Mouse (Mus musculus) heart, adult 2 months (tissue): Measurements from ENCODE around the gene Rora. TPM values are rescaled to one million over a fixed set of nuclear protein-coding genes. Genes with fewer than 3 reads are reported as not detected.

Source experiments
- DNase-seq, 2 experiments: peaks; one replicate each; pipeline ENCODE4 v3.0.0; 2021
- H3K27ac ChIP-seq: fragments of 200-600 bp; 2 replicates; pipeline ENCODE4 v1.8.1; 2022
- H3K27me3 ChIP-seq: fragments of 200-500 bp; 2 replicates; pipeline ENCODE4 v1.6.1; 2012; ENCODE audit warnings: mild to moderate bottlenecking, low read length, inconsistent platforms, mixed read lengths; ENCODE audit not compliant: control insufficient read depth, insufficient read depth
- H3K36me3 ChIP-seq: fragments of 200-500 bp; 2 replicates; pipeline ENCODE4 v1.6.1; 2012; ENCODE audit warnings: low read length, inconsistent platforms; ENCODE audit not compliant: control insufficient read depth, insufficient read depth
- H3K4me1 ChIP-seq: fragments of 200-500 bp; 2 replicates; pipeline ENCODE4 v1.6.1; 2011; ENCODE audit warnings: low read length; ENCODE audit not compliant: control insufficient read depth, insufficient read depth
- H3K4me3 ChIP-seq: fragments of 200-600 bp; 2 replicates; pipeline ENCODE4 v1.8.1; 2022
- H3K79me2 ChIP-seq: fragments of 200-500 bp; replicated peaks from 2 replicates; pipeline ENCODE4 v1.6.1; 2012; ENCODE audit warnings: mild to moderate bottlenecking, inconsistent platforms, low read length, moderate library complexity, mixed read lengths; ENCODE audit not compliant: control insufficient read depth, insufficient read depth
- H3K9ac ChIP-seq: fragments of 200-500 bp; 2 replicates; pipeline ENCODE4 v1.6.1; 2012; ENCODE audit warnings: low read depth, mild to moderate bottlenecking, control low read depth, inconsistent platforms, low read length, mixed read lengths
- CTCF ChIP-seq: fragments of 200-600 bp; IDR thresholded peaks from 2 replicates; pipeline ENCODE4 v1.8.1; 2022; ENCODE audit warnings: antibody characterized with exemption, mild to moderate bottlenecking, moderate library complexity
- EP300 ChIP-seq: fragments of 200-500 bp; IDR thresholded peaks from 2 replicates; pipeline ENCODE4 v1.6.1; 2011; ENCODE audit warnings: low read depth, low read length, control low read depth; ENCODE audit not compliant: insufficient read depth
- POLR2A ChIP-seq: fragments of 200-500 bp; IDR thresholded peaks from 2 replicates; pipeline ENCODE4 v1.6.1; 2011; ENCODE audit warnings: mild to moderate bottlenecking, low read depth, low read length, control low read depth; ENCODE audit not compliant: insufficient read depth
- WGBS: fragments of 180-500 bp; shearing (Covaris S2); methylation state at CpG from one replicate; pipeline ENCODE4 v1.1.7; 2018; 5-methylcytosine and 5-hydroxymethylcytosine counted together
- intact Hi-C: fragments of 180-260 bp; cut with DNase I; formaldehyde crosslinking; loops from one replicate; pipeline ENCODE4 v1.15.1; 2025
- polyA plus RNA-seq: library from polyadenylated mRNA; depleted of rRNA; stranded (reverse); fragments of >200 nt; gene quantifications from 2 replicates; pipeline ENCODE4 v1.2.3, GENCODE M21; 2012
- total RNA-seq, 2 experiments: library from RNA; stranded (reverse); gene quantifications; 2 replicates each; pipeline ENCODE4 v1.2.3; 2021

Gene Rora
- total and polyA plus RNA-seq, 3 experiments, result 6.7 to 28.9 (median 21.6) TPM

- DNase-seq, result no peak
- no peaks in the 10 kb centered on the region for H3K27me3 ChIP-seq
- WGBS, result 72% methylated on average over 4 of the region's 4 CpGs
- H3K27ac ChIP-seq, result no peak overlapping the region
- TF ChIP-seq EP300 (no peak), POLR2A (no peak), CTCF (no peak)
- intact Hi-C loops, result loop anchor here (10.0 kb wide), 2 partner anchors 408 to 1348 kb away; no protein-coding TSS in a partner anchor
- H3K4me1 ChIP-seq, result peaks cover 2% of the 10 kb centered on the region; the same call in 1 of the 2 replicates
- H3K79me2 ChIP-seq, result no peaks in the 10 kb centered on the region
- no peak overlapping the region for H3K4me3 ChIP-seq
- H3K36me3 ChIP-seq, result no peaks in the 10 kb centered on the region
- H3K9ac ChIP-seq, result no peak overlapping the region
These were observed 709.2 kb downstream of the Rora start for GRCm38 (mm10) chr9:69362766-69363165.

GRCm38 (mm10) chr9:69364117-69364516, 710.5 kb downstream of the Rora start:
- H3K27ac ChIP-seq, result no peak overlapping the region
- WGBS, result 67% methylated on average over 16 of the region's 16 CpGs
- H3K27me3 ChIP-seq, result no peaks in the 10 kb centered on the region
- intact Hi-C loops, result loop anchor here (10.0 kb wide), 2 partner anchors 409 to 1349 kb away; no protein-coding TSS in a partner anchor
- no peaks in the 10 kb centered on the region for H3K4me1 ChIP-seq
- H3K36me3 ChIP-seq, result no peaks in the 10 kb centered on the region
- no peaks in the 10 kb centered on the region for H3K79me2 ChIP-seq
- no peak overlapping the region for H3K9ac ChIP-seq
- no peak for DNase-seq
- no peak for TF ChIP-seq CTCF
- TF ChIP-seq POLR2A, result no peak
- TF ChIP-seq EP300, result no peak
- no peak overlapping the region for H3K4me3 ChIP-seq

DNA sequence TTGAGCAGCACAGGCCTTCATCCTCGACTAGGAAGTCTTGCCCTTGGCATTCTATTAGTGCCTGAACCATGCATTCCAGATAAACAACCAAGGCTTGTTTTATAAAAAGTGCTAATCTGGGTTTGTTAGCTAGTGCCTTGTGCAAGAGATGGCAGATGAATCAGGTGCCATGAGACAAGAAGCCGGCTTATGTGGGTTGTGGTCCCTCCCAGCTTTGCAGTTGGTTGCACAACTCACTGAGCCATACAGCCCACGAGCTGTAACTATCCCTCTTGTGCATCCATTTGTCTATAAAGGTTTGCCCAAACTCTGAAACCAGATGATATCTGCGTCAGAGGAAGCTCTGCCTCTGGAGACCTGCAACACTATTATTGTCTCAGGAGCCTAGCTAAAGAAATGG, 713.5 kb downstream of the Rora start:
- Histone ChIP-seq H3K27ac (no peak overlapping the region), H3K79me2 (no peaks in the 10 kb centered on the region), H3K4me1 (peaks cover 3% of the 10 kb centered on the region; the same call in 1 of the 2 replicates), H3K27me3 (no peaks in the 10 kb centered on the region), H3K9ac (no peak overlapping the region), H3K36me3 (peaks cover 6% of the 10 kb centered on the region), H3K4me3 (no peak overlapping the region)
- TF ChIP-seq CTCF (no peak), POLR2A (no peak), EP300 (no peak)
- 63% methylated on average over 4 of the region's 4 CpGs for WGBS
- intact Hi-C loops, result loop anchor here (5.0 to 10.0 kb wide), 3 partner anchors 412 to 1352 kb away; no protein-coding TSS in a partner anchor
- DNase-seq, result no peak

- intact Hi-C loops, result loop anchor here (5.0 to 10.0 kb wide), 3 partner anchors 413 to 1353 kb away; no protein-coding TSS in a partner anchor
These were observed 714.5 kb downstream of the Rora start for GRCm38 (mm10) chr9:69368071-69368470.

DNA sequence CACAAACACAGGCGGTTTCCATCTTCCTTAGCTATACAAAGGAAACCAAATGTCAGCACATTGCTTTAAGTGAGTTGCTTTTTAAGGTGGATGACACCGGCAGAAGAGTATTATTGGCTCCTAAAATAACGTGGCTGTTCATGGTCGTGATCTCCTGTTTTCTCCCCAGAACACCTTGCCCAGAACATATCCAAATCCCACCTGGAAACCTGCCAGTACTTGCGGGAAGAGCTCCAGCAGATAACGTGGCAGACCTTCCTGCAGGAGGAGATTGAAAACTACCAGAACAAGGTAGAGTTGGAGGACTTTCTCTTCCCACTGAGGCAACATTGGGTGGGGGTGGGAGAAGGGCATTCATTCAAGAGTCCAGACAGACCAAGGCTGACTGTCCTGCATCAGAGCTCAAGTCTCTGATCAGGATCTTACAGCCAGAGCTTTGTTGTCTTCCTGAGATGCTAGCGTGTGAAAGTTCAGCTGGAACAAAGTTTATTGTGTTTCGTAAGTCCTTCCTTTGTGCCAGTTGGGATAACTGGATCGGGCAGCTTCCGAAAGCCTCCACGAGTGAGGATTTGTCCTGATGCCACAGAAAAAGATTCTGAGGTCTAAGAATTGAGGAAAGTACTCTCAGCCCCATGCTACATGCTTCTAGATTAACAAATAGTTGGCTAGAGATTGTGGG, 717.6 kb downstream of the Rora start:
- intact Hi-C loops, result no loop called here
- no peak for DNase-seq

More at GRCm38 (mm10) chr9:69368071-69368470, 714.5 kb downstream of the Rora start:
- H3K79me2 ChIP-seq, result no peaks in the 10 kb centered on the region
- WGBS, result 76% methylated on average over 8 of the region's 8 CpGs
- no peak overlapping the region for H3K27ac ChIP-seq
- H3K9ac ChIP-seq, result no peak overlapping the region
- TF ChIP-seq EP300 (peak; percentile 68; the same call in 1 of the 2 replicates), CTCF (peak; percentile 98), POLR2A (no peak)
- no peak overlapping the region for H3K4me3 ChIP-seq
- peaks cover 6% of the 10 kb centered on the region for H3K36me3 ChIP-seq
- peak; percentile 57 to 77 for DNase-seq
- H3K27me3 ChIP-seq, result no peaks in the 10 kb centered on the region
- H3K4me1 ChIP-seq, result peaks cover 3% of the 10 kb centered on the region; the same call in 1 of the 2 replicates

GRCm38 (mm10) chr9:69372871-69373270, 719.3 kb downstream of the Rora start:
- DNase-seq, result no peak
- Histone ChIP-seq H3K27ac (no peak overlapping the region), H3K4me3 (no peak overlapping the region), H3K36me3 (peaks cover 6% of the 10 kb centered on the region), H3K9ac (no peak overlapping the region), H3K79me2 (no peaks in the 10 kb centered on the region), H3K4me1 (peaks cover 3% of the 10 kb centered on the region; the same call in 1 of the 2 replicates), H3K27me3 (no peaks in the 10 kb centered on the region)
- 70% methylated on average over 4 of the region's 4 CpGs for WGBS
- no peak for TF ChIP-seq POLR2A
- TF ChIP-seq EP300, result no peak
- no peak for TF ChIP-seq CTCF
- intact Hi-C loops, result no loop called here

More for the DNA sequence above, 717.6 kb downstream of the Rora start:
- Histone ChIP-seq H3K4me3 (no peak overlapping the region), H3K36me3 (peaks cover 6% of the 10 kb centered on the region), H3K9ac (no peak overlapping the region), H3K4me1 (peaks cover 3% of the 10 kb centered on the region; the same call in 1 of the 2 replicates), H3K27me3 (no peaks in the 10 kb centered on the region), H3K27ac (no peak overlapping the region), H3K79me2 (no peaks in the 10 kb centered on the region)
- 49% methylated on average over 11 of the region's 11 CpGs for WGBS
- no peak for TF ChIP-seq EP300
- TF ChIP-seq CTCF, result no peak
- TF ChIP-seq POLR2A, result no peak
